Mouse (Mus musculus) CH12.LX (cell line): ENCODE measurements at regions not wholly inside any gene's neighbourhood (a gene's known extent, or its start where the extent isn't known, plus 50 kb on each side); places are given as distances from the start of the nearest gene placed in this dataset.

Experiments
- DNase-seq: peaks from one replicate; pipeline ENCODE4 v3.0.0-alpha.2; 2013; ENCODE audit errors: extremely low read depth
- H3K27ac ChIP-seq: 2 replicates; pipeline ENCODE4 v1.5.1; 2012; ENCODE audit warnings: low read depth, mild to moderate bottlenecking, control low read depth, moderate library complexity; ENCODE audit not compliant: insufficient read depth
- H3K27me3 ChIP-seq: replicated peaks from 2 replicates; pipeline ENCODE3; 2012; ENCODE audit warnings: inconsistent platforms
- H3K36me3 ChIP-seq, 2 experiments: replicated peaks in 1 of 2; 2 replicates each; pipeline versions ENCODE3 to v1.6.1; 2012; ENCODE audit warnings: inconsistent platforms in 1 of 2, low read length in 1 of 2, mild to moderate bottlenecking in 1 of 2, mixed read lengths in 1 of 2, moderate library complexity in 1 of 2; ENCODE audit not compliant: control insufficient read depth in 1 of 2, insufficient read depth in 1 of 2
- H3K4me1 ChIP-seq, 2 experiments: 2 replicates each; pipeline ENCODE4 v1.6.1; 2012; ENCODE audit warnings: inconsistent platforms in 1 of 2, moderate library complexity in 1 of 2; ENCODE audit not compliant: insufficient read depth in 2 of 2, control insufficient read depth in 1 of 2
- H3K4me2 ChIP-seq: 2 replicates; pipeline ENCODE4 v1.6.1; 2012; ENCODE audit warnings: low read depth, mild to moderate bottlenecking, control low read depth; ENCODE audit not compliant: poor library complexity, insufficient read depth, severe bottlenecking
- H3K4me3 ChIP-seq, 3 experiments: fragments of 150-350 bp in 1 of 3; sonication (generic) in 1 of 3; replicated peaks in 1 of 3; 2 replicates each; pipeline versions ENCODE3 to v1.5.1; 2011 to 2012; ENCODE audit warnings: low read depth in 2 of 3, low read length in 2 of 3, mild to moderate bottlenecking in 2 of 3, moderate library complexity in 2 of 3, control low read depth in 1 of 3, improper control_type of control experiment in 1 of 3, inconsistent platforms in 1 of 3, mixed read lengths in 1 of 3; ENCODE audit not compliant: poor library complexity in 1 of 3
- H3K79me2 ChIP-seq: replicated peaks from 2 replicates; pipeline ENCODE4 v1.6.1; 2012; ENCODE audit warnings: mild to moderate bottlenecking, moderate library complexity; ENCODE audit not compliant: control insufficient read depth, poor library complexity, insufficient read depth, severe bottlenecking; ENCODE audit errors: extremely low read depth
- H3K9ac ChIP-seq: 2 replicates; pipeline ENCODE4 v1.6.1; 2012; ENCODE audit warnings: low read depth, mild to moderate bottlenecking, control low read depth, moderate library complexity; ENCODE audit not compliant: insufficient read depth
- H3K9me3 ChIP-seq: replicated peaks from 2 replicates; pipeline ENCODE3; 2012; ENCODE audit warnings: low read length, inconsistent platforms, mixed read lengths
- CHD1 ChIP-seq: IDR thresholded peaks from 2 replicates; pipeline ENCODE4 v1.6.1; 2012; ENCODE audit warnings: low read depth, low read length, improper control_type of control experiment, inconsistent platforms
- CHD2 ChIP-seq: IDR thresholded peaks from 2 replicates; pipeline ENCODE4 v1.6.1; 2011; ENCODE audit warnings: low read length, improper control_type of control experiment
- ELF1 ChIP-seq: IDR thresholded peaks from 2 replicates; pipeline ENCODE4 v1.6.1; 2014; ENCODE audit warnings: low read depth, mild to moderate bottlenecking, inconsistent platforms, low read length, improper control_type of control experiment
- ETS1 ChIP-seq: conservative IDR thresholded peaks from 2 replicates; pipeline ENCODE4 v1.6.1; 2012; ENCODE audit warnings: low read depth, mild to moderate bottlenecking, inconsistent platforms, low read length, improper control_type of control experiment, moderate library complexity
- IRF4 ChIP-seq: IDR thresholded peaks from 2 replicates; pipeline ENCODE4 v1.6.1; 2014; ENCODE audit warnings: low read depth, mild to moderate bottlenecking, inconsistent platforms, low read length, improper control_type of control experiment
- JUN ChIP-seq: IDR thresholded peaks from 2 replicates; pipeline ENCODE4 v1.6.1; 2011; ENCODE audit warnings: low read depth, mild to moderate bottlenecking, low read length, improper control_type of control experiment, moderate library complexity; ENCODE audit not compliant: insufficient read depth
- JUND ChIP-seq: conservative IDR thresholded peaks from 2 replicates; pipeline ENCODE4 v1.6.1; 2011; ENCODE audit warnings: low read depth, low read length, improper control_type of control experiment
- MAFK ChIP-seq: IDR thresholded peaks from 2 replicates; pipeline ENCODE4 v1.6.1; 2011; ENCODE audit warnings: low read length, improper control_type of control experiment; ENCODE audit not compliant: insufficient replicate concordance
- MAZ ChIP-seq: IDR thresholded peaks from 2 replicates; pipeline ENCODE4 v1.6.1; 2012; ENCODE audit warnings: low read depth, mild to moderate bottlenecking, inconsistent platforms, low read length, improper control_type of control experiment, moderate library complexity
- MEF2A ChIP-seq: IDR thresholded peaks from 2 replicates; pipeline ENCODE4 v1.6.1; 2014; ENCODE audit warnings: low read depth, mild to moderate bottlenecking, inconsistent platforms, low read length, improper control_type of control experiment, borderline replicate concordance
- MXI1 ChIP-seq: IDR thresholded peaks from 2 replicates; pipeline ENCODE4 v1.6.1; 2011; ENCODE audit warnings: mild to moderate bottlenecking, low read depth, low read length, improper control_type of control experiment
- MYC ChIP-seq: IDR thresholded peaks from 2 replicates; pipeline ENCODE4 v1.6.1; 2011; ENCODE audit warnings: low read depth, mild to moderate bottlenecking, improper control_type of control experiment, low read length
- NELFE ChIP-seq: IDR thresholded peaks from 2 replicates; pipeline ENCODE4 v1.6.1; 2011; ENCODE audit warnings: low read depth, low read length, improper control_type of control experiment
- NRF1 ChIP-seq: IDR thresholded peaks from 2 replicates; pipeline ENCODE4 v1.6.1; 2014; ENCODE audit warnings: low read depth, mild to moderate bottlenecking, inconsistent platforms, low read length, improper control_type of control experiment, moderate library complexity
- PAX5 ChIP-seq: IDR thresholded peaks from 2 replicates; pipeline ENCODE4 v1.6.1; 2012; ENCODE audit warnings: low read length, inconsistent platforms, mixed read lengths
- POLR2AphosphoS2 ChIP-seq: IDR thresholded peaks from 2 replicates; pipeline ENCODE4 v1.6.1; 2011; ENCODE audit warnings: low read depth, low read length, improper control_type of control experiment
- RCOR1 ChIP-seq: conservative IDR thresholded peaks from 2 replicates; pipeline ENCODE4 v1.6.1; 2012; ENCODE audit warnings: low read depth, mild to moderate bottlenecking, inconsistent platforms, low read length, improper control_type of control experiment
- SIN3A ChIP-seq: IDR thresholded peaks from 2 replicates; pipeline ENCODE4 v1.6.1; 2012; ENCODE audit warnings: low read length, improper control_type of control experiment, inconsistent platforms
- SMC3 ChIP-seq: IDR thresholded peaks from 2 replicates; pipeline ENCODE4 v1.6.1; 2011; ENCODE audit warnings: low read depth, low read length, improper control_type of control experiment
- TBP ChIP-seq: conservative IDR thresholded peaks from 2 replicates; pipeline ENCODE4 v1.6.1; 2011; ENCODE audit warnings: low read depth, low read length, improper control_type of control experiment
- UBTF ChIP-seq: IDR thresholded peaks from 2 replicates; pipeline ENCODE4 v1.6.1; 2012; ENCODE audit warnings: low read depth, mild to moderate bottlenecking, inconsistent platforms, low read length, improper control_type of control experiment, moderate library complexity
- ZC3H11A ChIP-seq: IDR thresholded peaks from 2 replicates; pipeline ENCODE4 v1.6.1; 2012; ENCODE audit warnings: low read depth, mild to moderate bottlenecking, inconsistent platforms, low read length, improper control_type of control experiment
- ZMIZ1 ChIP-seq: IDR thresholded peaks from 2 replicates; pipeline ENCODE4 v1.6.1; 2012; ENCODE audit warnings: low read depth, mild to moderate bottlenecking, inconsistent platforms, low read length, improper control_type of control experiment
- ZNF384 ChIP-seq: IDR thresholded peaks from 2 replicates; pipeline ENCODE4 v1.6.1; 2012; ENCODE audit warnings: low read depth, low read length, improper control_type of control experiment, inconsistent platforms
- dilution Hi-C: fragments of 300-500 bp; cut with MboI; formaldehyde crosslinking; loops from 2 replicates; pipeline ENCODE4 v1.14.3; 2020; ENCODE audit warnings: low sequenced_read_pairs; ENCODE audit not compliant: extremely low pct_unique_long_range_greater_than_20kb, extremely low pct_ligation_motif_present
- in situ Hi-C: fragments of 300-500 bp; cut with MboI; formaldehyde crosslinking; loops from 3 replicates; pipeline ENCODE4 v1.14.3; 2019; ENCODE audit warnings: low sequenced_read_pairs, low pct_ligation_motif_present, low pct_unique_long_range_greater_than_20kb, mixed read lengths

GRCm38 (mm10) chr12:12179292-12179865, 82.6 kb upstream of the Fam49a start:
- TF ChIP-seq CHD2: no peak
- no peak for TF ChIP-seq CHD1
- TF ChIP-seq SIN3A: no peak
- TF ChIP-seq MYC: no peak
- TF ChIP-seq JUN: no peak
- TF ChIP-seq NELFE: no peak
- no peak for TF ChIP-seq ZMIZ1
- TF ChIP-seq SMC3: no peak
- TF ChIP-seq JUND: no peak
- no peak for TF ChIP-seq ETS1
- TF ChIP-seq MAFK: no peak
- TF ChIP-seq UBTF: no peak
- H3K4me2 ChIP-seq: no peak overlapping the region
- H3K9ac ChIP-seq: no peak overlapping the region
- no peaks in the 10 kb centered on the region for H3K9me3 ChIP-seq
- H3K27me3 ChIP-seq: no peaks in the 10 kb centered on the region
- H3K36me3 ChIP-seq: no peaks in the 10 kb centered on the region
- dilution Hi-C loops: no loop called here
- in situ Hi-C loops: no loop called here
- no peak overlapping the region for H3K27ac ChIP-seq
- H3K79me2 ChIP-seq: no peaks in the 10 kb centered on the region
- H3K4me3 ChIP-seq: no peak overlapping the region
- H3K4me1 ChIP-seq: peaks cover 6 to 30% of the 10 kb centered on the region in 2 experiments; a peak in 3 of 4 replicates
- DNase-seq: no peak

- no peak overlapping the region for H3K4me2 ChIP-seq
- dilution Hi-C loops: no loop called here
Measured at GRCm38 (mm10) chr12:12180986-12181385, 81.0 kb upstream of the Fam49a start.

GRCm38 (mm10) chr12:12181686-12182085, 80.3 kb upstream of the Fam49a start:
- Histone ChIP-seq H3K9me3 (no peaks in the 10 kb centered on the region), H3K4me2 (no peak overlapping the region), H3K27me3 (no peaks in the 10 kb centered on the region), H3K27ac (no peak overlapping the region), H3K4me1 (peaks cover 4 to 23% of the 10 kb centered on the region in 2 experiments; a peak in 3 of 4 replicates), H3K36me3 (no peaks in the 10 kb centered on the region), H3K4me3 (no peak overlapping the region), H3K79me2 (no peaks in the 10 kb centered on the region), H3K9ac (no peak overlapping the region)
- dilution Hi-C loops (no loop called here), in situ Hi-C loops (no loop called here)
- DNase-seq: no peak
- no peak for TF ChIP-seq PAX5
- no peak for TF ChIP-seq MYC
- no peak for TF ChIP-seq NRF1
- TF ChIP-seq MXI1: no peak
- TF ChIP-seq SIN3A: no peak
- TF ChIP-seq POLR2AphosphoS2: no peak
- no peak for TF ChIP-seq JUND
- no peak for TF ChIP-seq TBP
- TF ChIP-seq MAZ: no peak
- TF ChIP-seq MAFK: no peak
- TF ChIP-seq ZMIZ1: no peak
- TF ChIP-seq ZC3H11A: no peak
- no peak for TF ChIP-seq MEF2A
- no peak for TF ChIP-seq CHD1
- no peak for TF ChIP-seq ZNF384
- TF ChIP-seq RCOR1: no peak
- TF ChIP-seq UBTF: no peak
- no peak for TF ChIP-seq ELF1
- TF ChIP-seq IRF4: no peak

More at GRCm38 (mm10) chr12:12180986-12181385, 81.0 kb upstream of the Fam49a start:
- H3K27me3 ChIP-seq: no peaks in the 10 kb centered on the region
- H3K4me1 ChIP-seq: peaks cover 6 to 27% of the 10 kb centered on the region in 2 experiments; a peak in 3 of 4 replicates
- no peak overlapping the region for H3K4me3 ChIP-seq
- H3K79me2 ChIP-seq: no peaks in the 10 kb centered on the region
- DNase-seq: no peak
- H3K36me3 ChIP-seq: no peaks in the 10 kb centered on the region
- H3K9ac ChIP-seq: no peak overlapping the region
- no peaks in the 10 kb centered on the region for H3K9me3 ChIP-seq
- no peak for TF ChIP-seq MAZ
- in situ Hi-C loops: no loop called here
- no peak overlapping the region for H3K27ac ChIP-seq
